Mouse (Mus musculus) hindbrain, embryonic 13.5 days (tissue): ENCODE data around the gene Tmem95. TPM values are rescaled to one million over a fixed set of nuclear protein-coding genes. Genes with fewer than 3 reads are reported as not detected.

Source experiments
- ATAC-seq: fragments of 200-750 bp; cut with Nextera tagmentation; 2 replicates; pipeline ENCODE4 v1.8.0; 2017; ENCODE audit warnings: moderate TSS enrichment; ENCODE audit not compliant: low FRiP score
- H3K27ac ChIP-seq: fragments of 300-500 bp; sonication (generic); 2 replicates; pipeline ENCODE4 v1.5.1; 2015; ENCODE audit warnings: inconsistent platforms, mild to moderate bottlenecking, moderate library complexity
- H3K27me3 ChIP-seq: fragments of 300-500 bp; sonication (generic); 2 replicates; pipeline ENCODE4 v1.6.1; 2015; ENCODE audit warnings: mild to moderate bottlenecking, inconsistent platforms
- H3K36me3 ChIP-seq: fragments of 300-500 bp; sonication (generic); 2 replicates; pipeline ENCODE4 v1.6.1; 2015; ENCODE audit warnings: mild to moderate bottlenecking, inconsistent platforms
- H3K4me1 ChIP-seq: fragments of 300-500 bp; sonication (generic); replicated peaks from 2 replicates; pipeline ENCODE4 v1.6.1; 2015; ENCODE audit warnings: inconsistent platforms
- H3K4me2 ChIP-seq: fragments of 300-500 bp; sonication (generic); 2 replicates; pipeline ENCODE4 v1.6.1; 2015; ENCODE audit warnings: inconsistent platforms, mild to moderate bottlenecking, moderate library complexity
- H3K4me3 ChIP-seq: fragments of 300-500 bp; sonication (generic); 2 replicates; pipeline ENCODE4 v1.5.1; 2015; ENCODE audit warnings: mild to moderate bottlenecking, inconsistent platforms
- H3K9ac ChIP-seq: fragments of 300-500 bp; sonication (generic); 2 replicates; pipeline ENCODE4 v1.6.1; 2015; ENCODE audit warnings: mild to moderate bottlenecking, inconsistent platforms
- H3K9me3 ChIP-seq: fragments of 300-500 bp; sonication (generic); 2 replicates; pipeline ENCODE4 v1.6.1; 2016; ENCODE audit warnings: inconsistent platforms
- WGBS: fragments of 180-500 bp; shearing (Covaris S2); methylation state at CpG from one replicate; pipeline ENCODE4 v1.1.7; 2015; 5-methylcytosine and 5-hydroxymethylcytosine counted together
- polyA plus RNA-seq: library from polyadenylated mRNA; unstranded; fragments of >200 nt; fragmentation: Nextera tagmentation; extraction: Ambion mirVana; gene quantifications from 2 replicates; pipeline ENCODE4 v1.2.1, GENCODE M21; 2015

Gene Tmem95
- polyA plus RNA-seq, 1 experiment from 2014 or later, result not detected

DNA sequence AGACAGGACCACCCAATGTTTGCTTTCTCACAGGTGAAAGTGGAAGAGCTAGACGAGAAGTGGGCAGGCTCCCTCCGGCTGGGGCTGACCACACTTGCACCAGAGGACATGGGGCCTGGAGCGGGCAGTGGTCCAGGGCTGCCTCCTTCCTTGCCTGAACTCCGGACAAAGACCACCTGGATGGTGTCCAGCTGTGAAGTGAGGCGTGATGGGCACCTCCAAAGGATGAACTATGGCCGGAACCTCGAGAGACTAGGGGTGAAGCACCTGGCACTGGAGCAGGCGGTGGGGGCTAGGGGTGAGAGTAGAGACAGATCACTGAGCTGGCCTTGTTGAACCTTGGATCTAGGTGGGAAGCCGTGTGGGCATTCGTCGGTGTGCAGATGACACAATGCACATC is 30.8 kb upstream of the Tmem95 start:
- ATAC-seq, result no peak
- Histone ChIP-seq H3K27ac (no peak overlapping the region), H3K36me3 (peaks cover 98% of the 10 kb centered on the region), H3K9me3 (no peaks in the 10 kb centered on the region), H3K27me3 (no peaks in the 10 kb centered on the region), H3K4me1 (peaks cover 9% of the 10 kb centered on the region), H3K4me3 (no peak overlapping the region), H3K9ac (no peak overlapping the region), H3K4me2 (no peak overlapping the region)
- 94% methylated on average over 11 of the region's 11 CpGs for WGBS

DNA sequence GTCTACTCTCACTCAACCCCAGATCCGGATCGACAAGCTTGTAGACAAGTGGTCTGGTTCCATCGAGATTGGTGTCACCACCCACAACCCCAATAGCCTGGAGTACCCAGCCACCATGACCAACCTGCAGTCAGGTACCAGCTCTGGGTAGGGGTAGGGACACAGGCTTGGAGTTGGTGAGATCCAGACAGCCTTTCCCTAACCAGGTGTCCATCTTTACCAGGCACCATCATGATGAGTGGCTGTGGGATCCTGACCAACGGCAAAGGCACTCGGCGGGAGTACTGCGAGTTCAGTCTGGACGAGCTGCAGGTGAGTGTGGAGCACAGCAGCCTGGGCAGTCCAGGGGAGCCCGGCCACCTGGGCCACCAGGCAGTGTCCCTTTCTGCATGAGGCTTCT is 26.5 kb upstream of the Tmem95 start:
- no peak for ATAC-seq
- no peaks in the 10 kb centered on the region for H3K9me3 ChIP-seq
- peaks cover 62% of the 10 kb centered on the region for H3K36me3 ChIP-seq
- peaks cover 22% of the 10 kb centered on the region for H3K4me1 ChIP-seq
- H3K4me3 ChIP-seq, result no peak overlapping the region
- 98% methylated on average over 9 of the region's 9 CpGs for WGBS
- no peak overlapping the region for H3K9ac ChIP-seq
- H3K27ac ChIP-seq, result no peak overlapping the region
- H3K4me2 ChIP-seq, result no peak overlapping the region
- H3K27me3 ChIP-seq, result no peaks in the 10 kb centered on the region

DNA sequence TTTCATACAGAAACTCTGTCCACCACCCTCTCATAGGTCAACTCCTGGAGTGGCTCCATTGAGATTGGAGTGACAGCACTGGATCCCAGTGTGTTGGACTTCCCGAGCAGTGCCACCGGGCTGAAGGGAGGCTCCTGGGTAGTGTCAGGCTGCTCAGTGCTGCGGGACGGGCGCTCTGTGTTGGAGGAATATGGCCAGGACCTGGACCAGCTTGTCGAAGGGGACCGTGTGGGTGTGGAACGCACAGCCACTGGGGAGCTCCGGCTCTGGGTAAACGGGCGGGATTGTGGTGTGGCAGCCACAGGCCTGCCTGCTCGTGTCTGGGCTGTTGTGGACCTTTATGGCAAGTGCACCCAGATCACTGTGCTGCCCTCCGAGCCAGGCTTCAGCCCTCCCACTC is 25.2 kb upstream of the Tmem95 start:
- Histone ChIP-seq H3K4me1 (peaks cover 35% of the 10 kb centered on the region), H3K9me3 (no peaks in the 10 kb centered on the region), H3K27me3 (no peaks in the 10 kb centered on the region), H3K27ac (no peak overlapping the region), H3K9ac (peak overlapping the region; percentile 97), H3K36me3 (peaks cover 49% of the 10 kb centered on the region), H3K4me3 (peak overlapping the region; percentile 89), H3K4me2 (peak overlapping the region; percentile 94)
- no peak for ATAC-seq
- WGBS, result 88% methylated on average over 13 of the region's 13 CpGs

DNA sequence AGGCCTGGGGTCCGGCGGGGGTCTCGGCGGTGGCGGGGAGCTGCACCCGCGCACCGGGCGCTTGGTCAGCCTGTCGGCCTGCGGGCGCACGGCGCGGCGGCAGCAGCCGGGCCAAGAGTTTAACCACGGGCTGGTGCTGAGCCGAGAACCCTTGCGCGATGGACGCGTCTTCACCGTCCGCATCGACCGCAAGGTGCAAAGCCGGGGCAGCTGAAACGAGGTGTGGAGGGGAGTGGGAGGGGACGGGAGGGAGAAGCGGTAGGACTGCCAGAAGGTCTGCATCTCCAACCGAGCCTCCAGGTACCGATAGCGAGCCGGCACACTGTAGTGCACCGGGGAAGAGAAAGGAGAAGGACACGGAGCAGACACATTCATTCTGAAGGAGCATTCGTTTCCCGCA is 24.2 kb upstream of the Tmem95 start:
- H3K4me2 ChIP-seq, result peak overlapping the region; percentile 94
- H3K9me3 ChIP-seq, result no peaks in the 10 kb centered on the region
- WGBS, result under 1% methylated on average over 34 of the region's 39 CpGs
- no peak for ATAC-seq
- H3K4me3 ChIP-seq, result peak overlapping the region; percentile 89
- H3K27ac ChIP-seq, result peak overlapping the region; percentile 99
- peaks cover 41% of the 10 kb centered on the region for H3K36me3 ChIP-seq
- peaks cover 36% of the 10 kb centered on the region for H3K4me1 ChIP-seq
- peak overlapping the region; percentile 97 for H3K9ac ChIP-seq
- H3K27me3 ChIP-seq, result no peaks in the 10 kb centered on the region

DNA sequence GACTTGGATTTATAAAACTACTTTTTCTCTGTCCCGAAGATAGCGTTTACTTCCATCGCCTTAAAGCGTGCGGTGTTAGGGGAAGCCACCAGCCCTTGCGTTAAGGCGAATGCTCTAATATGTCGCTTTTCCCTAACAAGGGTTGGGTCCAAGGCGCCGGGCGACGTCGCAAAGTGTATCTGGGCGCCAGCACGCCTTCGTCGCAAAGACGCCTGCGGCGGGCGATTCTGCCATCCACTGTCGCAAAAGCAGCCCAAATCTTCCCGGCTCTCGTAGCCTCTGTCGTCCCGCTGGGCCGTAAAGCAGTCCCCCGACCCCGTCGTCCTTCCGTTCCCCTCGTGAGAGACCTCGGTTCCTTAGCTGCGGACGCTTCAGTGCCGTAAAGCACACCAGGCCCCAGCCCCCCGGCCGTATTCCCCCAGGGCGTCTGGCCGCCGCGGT is 23.6 kb upstream of the Tmem95 start:
- H3K9ac ChIP-seq, result peak overlapping the region; percentile 97
- peak overlapping the region; percentile 89 for H3K4me3 ChIP-seq
- peaks cover 36% of the 10 kb centered on the region for H3K36me3 ChIP-seq
- H3K9me3 ChIP-seq, result no peaks in the 10 kb centered on the region
- H3K27ac ChIP-seq, result peak overlapping the region; percentile 99
- no peaks in the 10 kb centered on the region for H3K27me3 ChIP-seq
- peak overlapping the region; percentile 94 for H3K4me2 ChIP-seq
- under 1% methylated on average over 42 of the region's 42 CpGs for WGBS
- peaks cover 36% of the 10 kb centered on the region for H3K4me1 ChIP-seq
- ATAC-seq, result peak; percentile 74

DNA sequence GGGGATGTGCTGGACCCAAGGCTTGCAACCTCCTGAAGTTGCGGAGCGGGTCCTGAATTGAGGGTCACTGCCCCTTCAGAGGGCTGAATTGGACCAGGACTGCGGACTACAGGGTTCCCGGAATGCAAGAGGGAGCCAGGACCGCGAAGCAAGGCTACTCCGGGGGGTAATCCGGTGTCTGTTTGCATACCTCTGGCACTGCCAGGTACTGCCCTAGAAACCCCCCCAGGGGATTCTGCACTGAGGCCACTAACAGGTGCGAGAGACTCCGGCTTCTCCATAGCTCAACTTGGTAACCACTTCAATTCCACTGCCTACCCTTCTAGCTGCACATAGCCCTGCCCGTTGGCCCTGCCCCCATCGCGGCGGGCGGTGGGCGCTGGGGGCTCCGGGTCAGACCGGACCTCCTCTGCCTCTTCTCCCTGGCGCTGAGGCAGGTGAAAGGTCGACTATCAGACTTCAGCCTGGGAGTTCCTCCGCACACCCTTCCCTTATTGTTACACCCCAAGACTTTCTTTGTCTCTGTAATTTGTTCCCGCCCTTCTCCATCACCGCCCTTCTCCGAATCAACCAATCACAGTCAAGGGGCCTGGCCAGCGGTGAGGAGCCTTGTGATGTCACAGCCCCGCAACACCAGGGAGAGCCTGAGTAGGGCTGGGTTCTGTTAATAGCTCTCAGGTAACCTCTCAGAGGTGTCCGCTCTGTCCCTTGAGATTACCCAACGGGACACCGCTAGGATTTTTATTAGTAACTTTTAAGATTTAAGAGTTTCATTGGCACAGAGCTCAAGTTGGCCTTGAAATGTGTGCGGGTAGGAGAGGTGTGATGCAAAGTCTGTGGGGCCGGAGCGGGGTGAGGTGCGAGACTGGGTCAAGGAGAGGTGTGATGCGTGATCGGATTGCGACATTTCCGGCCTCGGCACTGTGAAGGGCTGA is 22.9 kb upstream of the Tmem95 start, which contains the start of the genes 2810408A11Rik and Neurl4:
Gene 2810408A11Rik, minus strand, starts transcription at position 517 of the 935 bp plus-strand sequence.
Gene Neurl4, plus strand, starts transcription at position 602 of the 935 bp plus-strand sequence.
- H3K4me3 ChIP-seq, result peak within 1 kb of the TSS; percentile 89
- under 1% methylated on average over 38 of the region's 38 CpGs for WGBS
- peaks cover 29% of the 10 kb centered on the region for H3K36me3 ChIP-seq
- H3K27ac ChIP-seq, result peak within 1 kb of the TSS; percentile 99
- ATAC-seq, result peak; percentile 93
- H3K4me2 ChIP-seq, result peak within 1 kb of the TSS; percentile 94
- H3K27me3 ChIP-seq, result no peaks in the 10 kb centered on the region
- peaks cover 36% of the 10 kb centered on the region for H3K4me1 ChIP-seq
- peak within 1 kb of the TSS; percentile 97 for H3K9ac ChIP-seq
- H3K9me3 ChIP-seq, result no peaks in the 10 kb centered on the region

DNA sequence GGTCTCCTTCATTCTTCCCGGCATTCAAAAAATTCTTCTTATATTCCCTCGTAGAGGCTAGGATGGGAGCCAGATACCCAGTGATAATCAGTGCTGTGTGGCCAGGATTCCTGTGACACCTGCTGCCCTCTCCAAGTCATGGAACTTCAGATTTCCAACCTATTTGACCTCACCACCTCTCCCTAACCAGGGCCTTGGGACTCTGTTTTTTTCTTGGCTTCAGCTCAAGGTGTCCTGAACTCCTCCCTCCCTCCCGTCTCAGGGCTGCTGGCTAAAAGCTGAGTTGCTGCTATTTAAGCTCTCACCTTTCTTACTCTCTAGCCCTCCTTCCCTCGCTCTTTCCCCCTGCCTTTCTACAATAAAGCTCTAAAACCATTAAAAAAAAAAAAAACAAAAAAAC is 22.1 kb upstream of the Tmem95 start:
- Histone ChIP-seq H3K4me1 (peaks cover 36% of the 10 kb centered on the region), H3K27me3 (no peaks in the 10 kb centered on the region), H3K4me2 (peak overlapping the region; percentile 94), H3K4me3 (peak overlapping the region; percentile 89), H3K9ac (peak overlapping the region; percentile 97), H3K36me3 (peaks cover 21% of the 10 kb centered on the region), H3K27ac (peak overlapping the region; percentile 99; the same call in 1 of the 2 replicates), H3K9me3 (no peaks in the 10 kb centered on the region)
- no peak for ATAC-seq
- whole genome bisulfite sequencing, result 35% methylated on average over 4 of the region's 4 CpGs

DNA sequence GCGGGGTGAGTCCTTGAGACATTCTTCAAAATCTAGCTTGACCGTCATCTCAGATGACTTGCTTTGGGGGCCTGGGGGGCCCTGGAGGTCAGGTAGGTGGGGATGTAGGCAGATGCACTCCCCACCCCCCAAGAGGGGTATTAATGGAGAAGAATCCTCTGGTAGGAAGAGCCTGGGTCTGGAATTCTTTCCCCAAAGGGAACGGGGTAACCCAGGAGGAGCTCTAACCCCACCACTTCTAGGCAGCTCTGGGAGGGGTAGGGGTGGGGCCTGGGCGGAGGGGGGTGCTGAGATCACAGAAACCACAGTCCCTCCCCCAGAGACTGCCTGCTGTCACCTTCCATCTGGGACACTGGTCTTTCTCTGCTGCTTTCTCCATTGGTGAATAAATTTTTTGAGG is 17.5 kb upstream of the Tmem95 start, which contains the start of gene Acap1:
Gene Acap1, minus strand, starts transcription at position 249 of the 400 bp plus-strand sequence.
- Histone ChIP-seq H3K4me3 (no peak within 1 kb of the TSS), H3K9me3 (no peaks in the 10 kb centered on the region), H3K9ac (no peak within 1 kb of the TSS), H3K4me2 (no peak within 1 kb of the TSS), H3K36me3 (peaks cover 3% of the 10 kb centered on the region; the same call in 1 of the 2 replicates), H3K27me3 (0 out of 2 replicates have a peak, but pooled peaks cover 3% of the 10 kb centered on the region), H3K27ac (no peak within 1 kb of the TSS), H3K4me1 (peaks cover 21% of the 10 kb centered on the region)
- WGBS, result 84% methylated on average over 4 of the region's 4 CpGs
- ATAC-seq, result no peak

DNA sequence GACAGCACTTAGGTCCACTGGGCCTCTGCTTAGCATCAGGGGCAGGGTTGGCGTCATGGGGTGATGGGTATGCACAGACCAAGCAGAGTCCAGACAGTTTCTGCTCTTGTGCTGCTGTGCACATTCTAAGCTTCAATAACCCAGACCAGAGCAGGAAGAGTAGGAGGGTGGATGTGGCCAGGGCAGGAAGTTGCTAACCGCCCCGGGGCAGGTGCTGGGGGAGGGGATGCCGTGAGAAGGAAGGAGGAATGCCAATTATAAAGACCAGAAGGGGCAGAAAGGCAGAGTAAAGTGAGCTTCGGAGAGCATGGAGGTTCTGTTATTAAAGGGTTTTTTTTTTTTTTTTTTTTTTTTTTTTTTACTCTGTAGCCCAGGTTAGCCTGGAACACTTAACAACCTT is 16.9 kb upstream of the Tmem95 start:
- no peak for ATAC-seq
- no peaks in the 10 kb centered on the region for H3K9me3 ChIP-seq
- WGBS, result 80% methylated on average over 5 of the region's 5 CpGs
- H3K4me1 ChIP-seq, result peaks cover 17% of the 10 kb centered on the region
- no peak overlapping the region for H3K9ac ChIP-seq
- no peak overlapping the region for H3K4me2 ChIP-seq
- H3K36me3 ChIP-seq, result peaks cover 3% of the 10 kb centered on the region; the same call in 1 of the 2 replicates
- H3K4me3 ChIP-seq, result no peak overlapping the region
- H3K27me3 ChIP-seq, result 0 out of 2 replicates have a peak, but pooled peaks cover 3% of the 10 kb centered on the region
- H3K27ac ChIP-seq, result no peak overlapping the region

DNA sequence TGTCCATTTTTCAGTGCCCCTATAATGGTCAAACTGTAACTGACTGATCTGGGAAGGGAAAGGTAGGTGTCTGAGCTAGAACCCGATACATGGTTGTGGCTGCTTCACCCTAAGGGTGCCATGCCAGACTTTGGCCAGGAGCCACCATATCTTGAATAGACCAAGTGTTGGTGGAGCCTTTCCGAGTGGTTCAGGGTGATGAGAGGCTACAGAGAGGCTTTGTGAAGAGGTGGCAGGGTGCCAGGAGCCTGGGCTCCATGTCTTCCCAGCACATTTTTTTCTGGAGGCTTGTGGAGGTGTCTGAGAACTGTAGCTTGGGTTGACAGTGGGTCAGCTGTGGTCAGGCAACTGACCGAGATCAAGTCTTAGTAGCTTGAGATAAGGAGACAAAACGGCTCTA is 13.7 kb upstream of the Tmem95 start:
- Histone ChIP-seq H3K4me3 (no peak overlapping the region), H3K9ac (no peak overlapping the region), H3K9me3 (no peaks in the 10 kb centered on the region), H3K27ac (no peak overlapping the region), H3K36me3 (no peaks in the 10 kb centered on the region), H3K4me1 (no peaks in the 10 kb centered on the region; the same call in 1 of the 2 replicates), H3K4me2 (no peak overlapping the region), H3K27me3 (0 out of 2 replicates have a peak, but pooled peaks cover 3% of the 10 kb centered on the region)
- no peak for ATAC-seq
- WGBS, result 71% methylated on average over 4 of the region's 4 CpGs

DNA sequence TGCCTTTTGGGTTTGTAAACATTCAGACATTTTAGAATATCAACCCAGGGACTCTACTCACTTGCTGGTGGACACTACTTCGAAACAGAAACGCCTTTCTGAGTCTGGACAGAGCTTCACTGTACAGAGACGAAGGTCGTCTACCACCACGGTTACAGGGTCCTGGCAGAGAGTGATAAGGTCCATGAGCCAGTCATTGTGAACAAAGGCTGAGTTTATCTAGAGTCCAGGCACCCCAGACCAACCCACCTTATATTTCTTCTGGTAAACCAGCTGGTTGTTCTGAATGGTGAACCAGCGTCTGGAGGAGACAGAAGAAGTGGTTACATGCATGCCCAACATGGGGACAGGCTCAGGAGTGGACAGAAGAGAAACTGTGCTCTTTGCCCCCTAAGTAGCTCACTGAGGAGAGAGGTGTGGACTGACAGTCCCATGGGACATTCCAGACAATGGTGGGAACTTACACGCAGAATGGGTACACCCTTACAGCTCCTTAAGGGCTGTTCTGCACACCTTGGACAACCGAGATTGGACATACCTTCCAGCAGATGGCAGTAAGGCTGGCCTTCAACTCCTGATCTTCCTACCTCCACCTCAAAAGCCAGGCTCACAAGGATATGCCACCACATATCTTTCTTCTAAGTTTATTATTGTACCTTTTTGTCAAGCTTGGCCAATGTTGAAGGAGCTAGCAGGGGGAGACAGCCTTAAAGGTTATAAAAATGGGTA is 9.3 kb upstream of the Tmem95 start:
- Histone ChIP-seq H3K27ac (no peak overlapping the region), H3K4me3 (no peak overlapping the region), H3K9ac (no peak overlapping the region), H3K4me1 (no peaks in the 10 kb centered on the region; the same call in 1 of the 2 replicates), H3K27me3 (peaks cover 16% of the 10 kb centered on the region), H3K9me3 (no peaks in the 10 kb centered on the region), H3K36me3 (no peaks in the 10 kb centered on the region), H3K4me2 (no peak overlapping the region)
- ATAC-seq, result no peak
- 77% methylated on average over 8 of the region's 8 CpGs for WGBS

DNA sequence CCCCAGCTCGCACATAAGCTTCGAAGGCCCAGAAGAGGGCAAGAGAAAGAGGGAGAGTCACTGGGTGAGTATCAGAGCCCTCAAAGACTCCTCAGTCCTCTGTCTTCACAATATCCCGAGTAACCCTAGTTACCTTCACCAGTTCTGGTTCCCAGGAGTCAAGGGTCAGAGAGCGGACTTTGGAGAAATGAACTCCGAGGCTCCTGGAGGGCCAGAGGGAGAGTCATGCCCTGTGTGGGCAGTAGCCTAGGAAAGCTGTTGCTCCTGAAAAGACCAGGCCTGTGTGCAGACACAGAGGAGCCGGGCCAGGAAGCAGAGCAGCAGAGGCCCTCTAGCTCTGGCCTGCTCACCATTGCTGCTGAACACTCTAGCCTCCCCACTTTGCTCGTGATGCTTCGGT is 6.8 kb upstream of the Tmem95 start:
- Histone ChIP-seq H3K4me3 (no peak overlapping the region), H3K4me2 (no peak overlapping the region), H3K27ac (no peak overlapping the region), H3K27me3 (peaks cover 34% of the 10 kb centered on the region), H3K9ac (no peak overlapping the region), H3K9me3 (no peaks in the 10 kb centered on the region), H3K36me3 (no peaks in the 10 kb centered on the region), H3K4me1 (peaks cover 18% of the 10 kb centered on the region)
- WGBS, result 86% methylated on average over 8 of the region's 8 CpGs
- no peak for ATAC-seq
